ENCODE assay signal across 14 mouse cellular contexts in genomic region chr2:103632136-103632925, GRCm38 (mm10).
DNase-seq lines count a peak whose midpoint lies in the region; ATAC-seq lines count a peak whose summit lies in the region.
"Had no signal": no experiment of that assay in that cellular context is flagged by ENCODE, and none has a peak within 500 bp of the region (broad histone marks: within the 10 kb centered on the region; RNA-seq: fewer than 3 reads in every experiment).

No protein-coding gene starts in this region.

- peaks cover 65% of the 10 kb centered on the region for H3K4me1 ChIP-seq in heart, embryonic 12.5 days (replicated peaks)
- peaks cover 55% of the 10 kb centered on the region for H3K4me1 ChIP-seq in limb, embryonic 10.5 days

- ATAC-seq in heart, embryonic 12.5 days (ENCODE audit: insufficient number of reproducible peaks, low FRiP score) = no peak

- no peaks in the 10 kb centered on the region for H3K36me3 ChIP-seq in heart, embryonic 12.5 days
- H3K36me3 ChIP-seq in limb, embryonic 10.5 days = no peaks in the 10 kb centered on the region
- H3K36me3 ChIP-seq: forebrain, embryonic 12.5 days; neural tube, embryonic 13.5 days had no signal

- H3K27ac ChIP-seq in heart, embryonic 12.5 days (ENCODE audit: poor library complexity, severe bottlenecking) = peak overlapping the region; percentile 26
- 0 out of 2 replicates have a peak overlapping the region, but pooled peaks have one; percentile 19 for H3K27ac ChIP-seq in limb, embryonic 10.5 days
- H3K27ac ChIP-seq: forebrain, embryonic 12.5 days; left cerebral cortex, adult 2 months had no signal

- WGBS in heart, embryonic 12.5 days = 46% methylated on average over 6 of the region's 6 CpGs
- WGBS in limb, embryonic 10.5 days = 55% methylated on average over 6 of the region's 6 CpGs

- no peaks in the 10 kb centered on the region for H3K27me3 ChIP-seq in heart, embryonic 12.5 days (replicated peaks)
- no peaks in the 10 kb centered on the region for H3K27me3 ChIP-seq in limb, embryonic 10.5 days (ENCODE audit: low read depth, poor library complexity, severe bottlenecking)
- H3K27me3 ChIP-seq: neural tube, embryonic 13.5 days had no signal

- intact Hi-C loops in heart, postnatal 36 days (cut with DNase I) = no loop called here

- H3K4me2 ChIP-seq in heart, embryonic 12.5 days = no peak overlapping the region
- H3K4me2 ChIP-seq: forebrain, embryonic 12.5 days; neural tube, embryonic 13.5 days had no signal

- H3K9ac ChIP-seq in heart, embryonic 12.5 days = no peak overlapping the region
- H3K9ac ChIP-seq: forebrain, embryonic 12.5 days; neural tube, embryonic 13.5 days had no signal

- no peak overlapping the region for H3K4me3 ChIP-seq in heart, embryonic 12.5 days
- H3K4me3 ChIP-seq in limb, embryonic 10.5 days = no peak overlapping the region
- H3K4me3 ChIP-seq: forebrain, embryonic 12.5 days; left cerebral cortex, adult 2 months; neural tube, embryonic 13.5 days had no signal

- DNase-seq in heart, adult 8-10 months (ENCODE audit: low spot score) = peak; percentile 15
- no peak for DNase-seq in heart, postnatal 36 days
- peak; percentile 68 for DNase-seq in CD4-positive, CD25-positive, alpha-beta regulatory T cell, adult 2 months (ENCODE audit: low read depth, low spot score)
- no peak for DNase-seq in limb, embryonic 10.5 days (ENCODE audit: low spot score)
- no peak for DNase-seq in layer of hippocampus, adult 18-20 months (ENCODE audit: low spot score in 2 of 2)
- DNase-seq in MN1 (ENCODE audit: low spot score) = no peak
- DNase-seq in cerebellum, postnatal 4 days (ENCODE audit: low spot score in 2 of 2) = no peak
- DNase-seq: cerebellum, postnatal 36 days; kidney, adult 9 months; right cerebral cortex, postnatal 4 days had no signal

- no peaks in the 10 kb centered on the region for H3K9me3 ChIP-seq in heart, embryonic 12.5 days (replicated peaks)
- no peaks in the 10 kb centered on the region for H3K9me3 ChIP-seq in limb, embryonic 10.5 days (replicated peaks)
- H3K9me3 ChIP-seq: forebrain, embryonic 12.5 days; neural tube, embryonic 13.5 days had no signal

Comparison
In these comparisons a context has a peak if more than half of its experiments do, and no peak if none do; other contexts are left out.
1. DNase-seq: peak in heart, adult 8-10 months (single experiment) and CD4-positive, CD25-positive, alpha-beta regulatory T cell, adult 2 months (single experiment); none in heart, postnatal 36 days (0 of 2), limb, embryonic 10.5 days (single experiment), layer of hippocampus, adult 18-20 months (0 of 2), MN1 (single experiment) and cerebellum, postnatal 4 days (0 of 2).